Mouse (Mus musculus) heart, postnatal 14 days (tissue): ENCODE data around the gene Sirt4. TPM values are rescaled to one million over a fixed set of nuclear protein-coding genes. Genes with fewer than 3 reads are reported as not detected.

Experiments used
- DNase-seq, 2 experiments: peaks; one replicate each; pipeline ENCODE4 v3.0.0; 2021 to 2022
- intact Hi-C: fragments of 180-260 bp; cut with DNase I; formaldehyde crosslinking; loops from one replicate; pipeline ENCODE4 v1.15.1; 2025
- total RNA-seq, 2 experiments: library from RNA; stranded (reverse); gene quantifications; 2 replicates each; pipeline ENCODE4 v1.2.3; 2021

Gene Sirt4
- total RNA-seq, 2 experiments from 2014 or later = 17.9 to 18.7 TPM

GRCm38 (mm10) chr5:115437242-115437944, 47.1 kb downstream of the Sirt4 start:
- intact Hi-C loops = no loop called here
- DNase-seq = no peak

- DNase-seq = peak; percentile 60 to 61
- intact Hi-C loops = no loop called here
These were observed 48.0 kb downstream of the Sirt4 start for GRCm38 (mm10) chr5:115436421-115437124.

GRCm38 (mm10) chr5:115435755-115436379, 48.7 kb downstream of the Sirt4 start:
- no peak for DNase-seq
- intact Hi-C loops = no loop called here

- intact Hi-C loops = no loop called here
These were observed 49.4 kb downstream of the Sirt4 start for GRCm38 (mm10) chr5:115434853-115435754.

GRCm38 (mm10) chr5:115434280-115434852, 50.2 kb downstream of the Sirt4 start:
- intact Hi-C loops = no loop called here

More at GRCm38 (mm10) chr5:115434853-115435754, 49.4 kb downstream of the Sirt4 start:
- DNase-seq = no peak

GRCm38 (mm10) chr5:115433191-115433590, 51.3 kb downstream of the Sirt4 start:
- no peak for DNase-seq
- intact Hi-C loops = no loop called here

More at GRCm38 (mm10) chr5:115434280-115434852, 50.2 kb downstream of the Sirt4 start:
- DNase-seq = no peak

GRCm38 (mm10) chr5:115432395-115432794, 52.1 kb downstream of the Sirt4 start:
- no peak for DNase-seq
- intact Hi-C loops = no loop called here

GRCm38 (mm10) chr5:115431898-115432259, 52.6 kb downstream of the Sirt4 start:
- no peak for DNase-seq
- intact Hi-C loops = no loop called here

- DNase-seq = peak in 1 of 2 experiments; percentile 31
- intact Hi-C loops = no loop called here
These were observed 53.2 kb downstream of the Sirt4 start for GRCm38 (mm10) chr5:115431061-115431897.

- DNase-seq = no peak
- intact Hi-C loops = no loop called here
These were observed 54.2 kb downstream of the Sirt4 start for GRCm38 (mm10) chr5:115430187-115430960.

- DNase-seq = peak; percentile 18 to 28
- intact Hi-C loops = no loop called here
These were observed 55.0 kb downstream of the Sirt4 start, which contains the start of gene Msi1 for GRCm38 (mm10) chr5:115429359-115430186. Gene Msi1 (plus strand): TSS chr5:115429599.

- no peak for DNase-seq
- intact Hi-C loops = no loop called here
These were observed 55.6 kb downstream of the Sirt4 start for GRCm38 (mm10) chr5:115428831-115429358.

Other genes starting within 250 kb of the Sirt4 start
- 10 to 100 TPM; 27.6 to 29.8 TPM for gene Pop5, start 248.9 kb downstream of the Sirt4 start, total RNA-seq
- 100 to 1,000 TPM; 389 to 391 TPM for gene Rnf10, start 211.8 kb downstream of the Sirt4 start, total RNA-seq
- gene Coq5, start 205.1 kb downstream of the Sirt4 start, total RNA-seq = 100 to 1,000 TPM; 143 to 157 TPM
- gene Dynll1, start 183.7 kb downstream of the Sirt4 start, total RNA-seq = 100 to 1,000 TPM; 135 to 185 TPM
- 10 to 100 TPM; 26.3 to 26.9 TPM for gene Srsf9, start 157.5 kb downstream of the Sirt4 start, total RNA-seq
- 10 to 100 TPM; 16.0 to 17.0 TPM for gene Gatc, start 143.5 kb downstream of the Sirt4 start, total RNA-seq
- 10 to 100 TPM; 21.1 to 23.1 TPM for gene Triap1, start 143.5 kb downstream of the Sirt4 start, total RNA-seq
- 100 to 1,000 TPM; 367 to 372 TPM for gene Cox6a1, start 135.7 kb downstream of the Sirt4 start, total RNA-seq
- 1 to 10 TPM; 1.9 to 2.0 TPM for gene Msi1, start 55.1 kb downstream of the Sirt4 start, total RNA-seq
- gene Pla2g1b, start 18.5 kb downstream of the Sirt4 start, total RNA-seq = not detected
- gene Pxn, start 22.0 kb upstream of the Sirt4 start, total RNA-seq = 10 to 100 TPM; 52.4 to 54.2 TPM
- gene Rplp0, start 74.7 kb upstream of the Sirt4 start, total RNA-seq = 100 to 1,000 TPM; 645 to 715 TPM
- gene Gcn1l1, start 80.5 kb upstream of the Sirt4 start, total RNA-seq = 10 to 100 TPM; 45.1 to 46.6 TPM
- 10 to 100 TPM; 41.5 to 41.8 TPM for gene Rab35, start 147.2 kb upstream of the Sirt4 start, total RNA-seq
- 1 to 10 TPM; 8.2 to 8.5 TPM for gene Bicdl1, start 246.9 kb upstream of the Sirt4 start, total RNA-seq